Mouse (Mus musculus) heart, embryonic 13.5 days (tissue): ENCODE data around the gene Aass. TPM values are rescaled to one million over a fixed set of nuclear protein-coding genes. Genes with fewer than 3 reads are reported as not detected.
"Not testable (repeated sequence)": the region's sequence is repeated elsewhere in the genome, so short reads cannot be mapped to it uniquely, and the experiment has no call there.

Experiments
- ATAC-seq: fragments of 200-750 bp; cut with Nextera tagmentation; 2 replicates; pipeline ENCODE4 v1.8.0; 2017; ENCODE audit warnings: moderate TSS enrichment; ENCODE audit not compliant: insufficient number of reproducible peaks, low FRiP score, low TSS enrichment; ENCODE audit errors: extremely low read depth
- H3K27ac ChIP-seq: fragments of 300-500 bp; sonication (generic); replicated peaks from 2 replicates; pipeline ENCODE4 v1.5.1; 2015; ENCODE audit warnings: moderate library complexity, mild to moderate bottlenecking, inconsistent platforms
- H3K27me3 ChIP-seq: fragments of 300-500 bp; sonication (generic); replicated peaks from 2 replicates; pipeline ENCODE4 v1.6.1; 2015; ENCODE audit warnings: mild to moderate bottlenecking, inconsistent platforms
- H3K36me3 ChIP-seq: fragments of 300-500 bp; sonication (generic); 2 replicates; pipeline ENCODE4 v1.6.1; 2015; ENCODE audit warnings: mild to moderate bottlenecking, inconsistent platforms
- H3K4me1 ChIP-seq: fragments of 300-500 bp; sonication (generic); 2 replicates; pipeline ENCODE4 v1.6.1; 2015; ENCODE audit warnings: inconsistent platforms
- H3K4me2 ChIP-seq: fragments of 300-500 bp; sonication (generic); 2 replicates; pipeline ENCODE4 v1.6.1; 2015; ENCODE audit warnings: inconsistent platforms, mild to moderate bottlenecking, moderate library complexity
- H3K4me3 ChIP-seq: fragments of 300-500 bp; sonication (generic); 2 replicates; pipeline ENCODE4 v1.5.1; 2015; ENCODE audit warnings: moderate library complexity, mild to moderate bottlenecking, inconsistent platforms
- H3K9ac ChIP-seq: fragments of 300-500 bp; sonication (generic); 2 replicates; pipeline ENCODE4 v1.6.1; 2015; ENCODE audit warnings: inconsistent platforms, mild to moderate bottlenecking, moderate library complexity
- H3K9me3 ChIP-seq: fragments of 300-500 bp; sonication (generic); 2 replicates; pipeline ENCODE4 v1.6.1; 2016; ENCODE audit warnings: inconsistent platforms
- WGBS: fragments of 180-500 bp; shearing (Covaris S2); methylation state at CpG from one replicate; pipeline ENCODE4 v1.1.7; 2015; ENCODE audit warnings: mixed read lengths; 5-methylcytosine and 5-hydroxymethylcytosine counted together
- polyA plus RNA-seq: library from polyadenylated mRNA; unstranded; fragments of >200 nt; fragmentation: Nextera tagmentation; extraction: Ambion mirVana; gene quantifications from 2 replicates; pipeline ENCODE4 v1.2.1, GENCODE M21; 2015

Gene Aass
- polyA plus RNA-seq, 1 experiment from 2014 or later, result 0.66 TPM

DNA sequence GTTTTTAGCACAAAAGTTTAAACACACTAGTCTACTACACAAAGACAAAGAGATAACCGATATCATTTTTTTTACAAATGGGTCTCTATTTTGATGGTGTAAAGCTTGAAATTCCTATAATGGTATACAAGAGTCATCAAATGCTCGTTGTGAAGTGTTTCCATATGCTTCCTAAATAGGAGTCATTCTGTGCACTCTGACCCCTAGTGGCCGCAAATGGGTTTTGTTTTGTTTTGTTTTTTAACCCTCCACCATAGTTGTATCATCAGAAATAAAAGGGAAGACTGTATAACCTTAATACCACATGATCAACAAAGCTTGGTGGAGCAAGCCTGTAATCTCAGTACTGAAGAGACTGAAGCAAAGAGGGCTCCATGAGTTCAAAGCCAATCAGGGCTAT lies 9.9 kb downstream of the Aass start:
- no peak for ATAC-seq
- H3K27ac ChIP-seq, result no peak overlapping the region
- WGBS, result 31% methylated on average over 3 of the region's 3 CpGs
- H3K4me3 ChIP-seq, result no peak overlapping the region
- no peaks in the 10 kb centered on the region for H3K27me3 ChIP-seq
- no peaks in the 10 kb centered on the region for H3K9me3 ChIP-seq
- H3K36me3 ChIP-seq, result no peaks in the 10 kb centered on the region
- H3K9ac ChIP-seq, result no peak overlapping the region
- H3K4me2 ChIP-seq, result no peak overlapping the region
- H3K4me1 ChIP-seq, result no peaks in the 10 kb centered on the region

DNA sequence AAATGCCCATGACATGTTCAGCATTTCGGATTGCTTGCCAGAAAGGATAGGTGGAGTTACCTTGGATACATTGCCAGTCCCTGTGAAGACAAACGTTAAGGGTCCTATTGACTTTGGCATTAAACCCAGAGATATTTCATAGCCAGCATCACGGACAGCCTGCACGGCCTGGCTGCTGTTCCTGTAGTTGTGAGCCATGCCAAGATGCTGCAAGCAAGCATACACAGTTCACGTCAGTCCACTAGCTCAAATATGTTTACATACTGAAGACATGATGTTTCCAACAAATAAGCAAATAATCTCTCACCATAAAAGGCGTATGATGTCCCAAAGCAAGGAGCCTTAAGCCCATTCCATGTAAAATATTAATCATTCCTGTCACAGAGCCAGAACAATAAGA lies 18.0 kb downstream of the Aass start:
- no peaks in the 10 kb centered on the region for H3K27me3 ChIP-seq
- WGBS, result 67% methylated on average over 6 of the region's 6 CpGs
- no peaks in the 10 kb centered on the region for H3K9me3 ChIP-seq
- H3K36me3 ChIP-seq, result no peaks in the 10 kb centered on the region
- no peak for ATAC-seq
- no peak overlapping the region for H3K4me2 ChIP-seq
- H3K27ac ChIP-seq, result no peak overlapping the region
- no peak overlapping the region for H3K4me3 ChIP-seq
- H3K9ac ChIP-seq, result no peak overlapping the region
- no peaks in the 10 kb centered on the region for H3K4me1 ChIP-seq

DNA sequence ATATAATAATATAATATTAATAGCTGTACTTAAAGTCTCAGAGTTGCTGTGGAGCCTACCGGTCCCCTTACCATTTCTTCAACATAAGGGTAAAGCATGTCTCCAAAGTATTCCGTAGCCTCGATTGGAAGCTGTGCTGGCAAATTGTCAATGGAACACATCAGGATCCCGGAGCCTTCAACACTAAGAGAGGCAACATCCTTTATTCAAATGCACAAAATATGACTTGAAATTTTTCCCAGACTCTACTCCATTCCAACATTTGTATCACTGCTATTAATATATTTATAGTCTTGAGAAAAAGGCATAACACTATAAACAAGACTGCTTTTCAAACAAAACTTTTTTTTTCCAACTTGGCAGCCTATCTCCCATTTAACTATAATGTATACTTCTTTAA lies 25.7 kb downstream of the Aass start:
- 69% methylated on average over 4 of the region's 4 CpGs for WGBS
- no peaks in the 10 kb centered on the region for H3K27me3 ChIP-seq
- no peaks in the 10 kb centered on the region for H3K9me3 ChIP-seq
- no peaks in the 10 kb centered on the region for H3K36me3 ChIP-seq
- H3K27ac ChIP-seq, result no peak overlapping the region
- H3K4me2 ChIP-seq, result no peak overlapping the region
- no peak overlapping the region for H3K4me3 ChIP-seq
- no peak overlapping the region for H3K9ac ChIP-seq
- H3K4me1 ChIP-seq, result peaks cover 5% of the 10 kb centered on the region; the same call in 1 of the 2 replicates
- ATAC-seq, result no peak

DNA sequence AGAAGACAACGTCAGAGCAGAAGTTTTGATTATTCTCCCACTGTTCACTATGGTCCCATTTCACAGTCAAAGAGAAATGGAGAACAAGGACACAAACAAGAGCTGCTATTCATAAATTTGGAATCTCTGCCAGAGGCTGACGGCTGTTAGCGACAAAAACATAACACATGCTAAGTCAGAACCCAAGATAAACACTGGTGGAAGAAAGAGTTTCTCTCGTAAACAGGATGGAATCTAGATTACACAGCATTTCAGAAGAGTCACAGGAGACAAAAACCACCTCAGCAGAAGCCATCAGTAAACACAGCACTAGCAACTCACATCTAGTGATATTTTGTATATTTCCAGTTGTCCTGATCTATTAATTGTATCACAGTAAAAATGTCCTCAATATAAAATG lies 26.4 kb downstream of the Aass start:
- Histone ChIP-seq H3K9me3 (no peaks in the 10 kb centered on the region), H3K36me3 (no peaks in the 10 kb centered on the region), H3K4me1 (peaks cover 5% of the 10 kb centered on the region; the same call in 1 of the 2 replicates), H3K27ac (no peak overlapping the region), H3K4me2 (no peak overlapping the region), H3K4me3 (no peak overlapping the region), H3K27me3 (no peaks in the 10 kb centered on the region), H3K9ac (no peak overlapping the region)
- WGBS, result 47% methylated on average over 4 of the region's 4 CpGs
- ATAC-seq, result no peak

DNA sequence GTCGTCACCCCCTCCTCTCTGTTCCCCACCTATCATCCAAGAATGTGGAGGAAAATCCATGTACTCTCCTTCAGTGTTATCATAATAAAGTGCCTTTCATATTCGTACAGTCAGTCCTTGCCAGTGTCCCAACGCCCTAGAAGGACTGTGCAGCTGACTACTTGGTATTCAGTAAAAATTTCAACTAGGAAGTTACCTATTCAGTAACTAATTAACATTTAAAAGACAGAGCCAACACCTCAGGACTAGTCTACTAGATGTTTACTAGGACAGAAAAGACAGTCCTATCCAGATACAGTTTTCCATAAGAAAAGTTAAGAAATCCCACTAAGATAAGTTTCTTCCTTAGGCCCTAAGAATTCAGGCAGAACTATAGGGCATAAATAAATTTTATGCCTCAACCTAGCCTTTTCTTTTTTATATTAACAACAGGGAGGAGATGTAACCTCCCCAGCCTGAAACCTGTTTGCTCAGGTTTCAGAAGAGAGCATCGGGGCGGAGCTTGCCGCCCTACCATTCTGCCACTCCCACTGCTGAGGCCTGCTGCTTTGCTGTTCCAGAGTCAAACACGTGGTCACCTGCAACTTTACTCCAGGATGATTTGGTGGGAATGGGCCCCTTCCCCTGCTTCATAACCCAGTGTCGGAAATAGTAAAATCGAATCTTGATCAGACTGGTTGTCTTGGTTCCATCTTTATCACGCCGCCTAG lies 42.3 kb downstream of the Aass start:
- 86% methylated on average over 11 of the region's 11 CpGs for WGBS
- not testable (repeated sequence) for H3K4me2 ChIP-seq, H3K4me3 ChIP-seq, H3K9me3 ChIP-seq, H3K9ac ChIP-seq, ATAC-seq, H3K36me3 ChIP-seq, H3K27ac ChIP-seq, H3K27me3 ChIP-seq, H3K4me1 ChIP-seq

DNA sequence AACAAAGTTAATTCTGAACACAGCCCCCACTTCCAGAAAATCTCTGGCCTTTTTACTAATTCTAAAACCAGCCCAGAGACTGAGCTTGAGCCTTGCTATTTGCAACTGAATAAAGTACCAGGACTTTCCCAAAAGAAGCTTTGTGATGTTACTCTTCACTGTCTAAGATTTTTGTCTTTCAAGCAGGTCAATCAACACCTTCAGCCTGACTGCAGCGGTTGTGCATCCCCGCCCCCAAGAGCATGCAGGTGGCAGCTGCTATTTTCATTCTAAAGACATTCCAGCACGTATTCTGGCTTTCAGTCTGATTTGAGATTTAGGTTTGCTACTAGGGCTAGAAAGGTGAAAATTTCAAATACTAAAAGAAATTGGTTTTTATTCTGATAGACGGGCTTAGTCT lies 43.5 kb downstream of the Aass start:
- WGBS, result 48% methylated on average over 4 of the region's 4 CpGs
- not testable (repeated sequence) for H3K27me3 ChIP-seq, H3K36me3 ChIP-seq, H3K4me2 ChIP-seq, H3K4me1 ChIP-seq, H3K27ac ChIP-seq, H3K9me3 ChIP-seq, H3K4me3 ChIP-seq, ATAC-seq, H3K9ac ChIP-seq

DNA sequence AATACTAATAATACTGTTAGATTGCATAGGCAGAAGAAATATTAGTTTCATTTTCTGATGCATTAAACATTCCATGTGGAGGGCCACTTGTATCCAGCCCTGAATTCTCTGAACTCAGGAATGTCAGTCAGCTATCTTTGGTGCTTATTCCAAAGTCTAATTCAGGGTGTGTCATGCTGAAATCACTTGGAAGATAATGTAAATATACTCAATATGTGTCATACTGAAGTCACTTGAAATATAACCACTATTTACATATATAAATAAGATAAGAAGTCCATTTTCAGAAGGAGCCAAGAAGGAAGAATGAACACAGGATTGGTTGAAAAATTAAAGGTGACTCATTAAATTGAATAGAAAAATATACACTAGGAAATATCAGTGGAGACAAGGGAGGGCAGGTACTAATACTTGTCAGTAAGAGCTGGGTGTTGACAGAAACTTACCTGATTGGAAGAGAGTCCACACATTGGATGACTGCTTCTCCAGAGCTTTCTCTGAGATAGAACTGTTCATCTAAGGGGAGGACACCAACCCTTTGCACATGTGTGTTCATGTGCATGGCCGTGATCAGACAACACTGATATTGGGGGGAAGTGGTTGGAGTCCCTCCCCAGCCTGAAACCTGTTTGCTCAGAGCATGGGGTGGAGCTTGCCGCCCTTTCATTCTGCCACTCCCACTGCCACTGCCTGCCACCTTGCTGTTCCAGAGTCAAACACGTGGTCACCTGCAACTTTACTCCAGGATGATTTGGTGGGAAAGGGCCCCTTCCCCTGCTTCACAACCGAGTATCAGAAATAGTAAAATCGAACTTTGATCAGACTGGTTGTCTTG lies 48.0 kb downstream of the Aass start:
- Histone ChIP-seq H3K4me1 (peaks cover 7% of the 10 kb centered on the region), H3K27ac (no peak overlapping the region), H3K27me3 (no peaks in the 10 kb centered on the region), H3K4me3 (no peak overlapping the region), H3K9ac (no peak overlapping the region), H3K4me2 (no peak overlapping the region), H3K36me3 (no peaks in the 10 kb centered on the region), H3K9me3 (no peaks in the 10 kb centered on the region)
- ATAC-seq, result no peak
- WGBS, result 80% methylated on average over 5 of the region's 5 CpGs

DNA sequence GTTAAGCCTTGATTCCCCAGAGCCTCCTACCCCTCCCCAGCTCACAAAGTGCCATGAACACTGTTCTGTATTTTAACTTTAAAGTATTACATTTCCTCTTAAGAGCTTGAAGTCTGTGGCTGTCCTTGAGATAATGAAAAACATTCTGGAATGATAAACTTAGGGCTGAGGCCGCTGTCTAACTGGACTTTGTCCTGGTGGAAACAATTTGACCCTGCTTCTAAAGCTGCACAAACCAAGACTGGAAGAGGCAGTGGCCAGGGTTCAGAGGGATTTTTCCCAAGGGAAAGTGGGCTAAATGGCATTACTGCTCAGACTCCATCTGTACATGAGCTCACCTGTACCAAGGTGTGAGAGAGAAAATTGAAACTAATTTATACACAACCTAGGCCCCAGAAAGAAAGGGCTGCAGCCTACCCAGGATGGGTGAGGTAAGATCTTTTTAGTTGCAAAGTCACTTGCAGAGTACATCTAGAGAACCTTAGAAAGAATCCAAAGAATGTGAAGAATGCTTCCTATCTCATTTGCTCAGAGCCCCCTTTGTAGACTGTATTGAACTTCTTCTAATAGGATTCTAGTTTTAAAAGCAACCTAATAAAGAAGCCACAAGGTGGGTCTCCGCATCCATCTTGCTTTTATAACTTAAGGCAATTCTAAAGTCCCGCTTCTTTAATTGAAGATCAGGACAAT lies 52.6 kb downstream of the Aass start:
- Histone ChIP-seq H3K9ac (no peak overlapping the region), H3K36me3 (no peaks in the 10 kb centered on the region), H3K27me3 (no peaks in the 10 kb centered on the region), H3K27ac (peak overlapping the region; percentile 30), H3K9me3 (no peaks in the 10 kb centered on the region), H3K4me2 (no peak overlapping the region), H3K4me3 (no peak overlapping the region), H3K4me1 (peaks cover 11% of the 10 kb centered on the region)
- no peak for ATAC-seq
- 44% methylated on average over 3 of the region's 3 CpGs for WGBS

DNA sequence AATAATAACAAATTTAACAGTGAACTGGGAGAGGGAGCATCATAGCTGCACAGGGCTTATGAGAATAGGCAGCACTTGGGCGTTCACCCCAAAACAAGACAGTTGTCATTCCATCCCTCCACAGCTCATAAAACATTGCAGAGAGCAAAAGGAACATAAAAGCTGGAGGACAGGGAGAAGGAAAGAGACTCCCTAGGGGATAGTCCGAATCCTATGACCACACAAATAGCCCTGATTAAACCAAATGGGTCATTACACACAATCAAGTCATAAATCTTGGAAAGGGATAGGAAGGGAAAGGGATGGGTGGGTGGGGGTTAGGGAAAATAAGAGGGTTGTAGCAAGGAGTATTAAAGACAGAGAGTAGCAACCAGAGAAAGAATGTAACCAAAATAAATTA lies 54.5 kb downstream of the Aass start:
- Histone ChIP-seq H3K9me3 (no peaks in the 10 kb centered on the region), H3K4me1 (peaks cover 11% of the 10 kb centered on the region), H3K36me3 (no peaks in the 10 kb centered on the region), H3K27me3 (no peaks in the 10 kb centered on the region), H3K27ac (no peak overlapping the region), H3K4me2 (no peak overlapping the region), H3K4me3 (no peak overlapping the region), H3K9ac (no peak overlapping the region)
- ATAC-seq, result no peak
- WGBS, result 66% methylated on average over 2 of the region's 2 CpGs

DNA sequence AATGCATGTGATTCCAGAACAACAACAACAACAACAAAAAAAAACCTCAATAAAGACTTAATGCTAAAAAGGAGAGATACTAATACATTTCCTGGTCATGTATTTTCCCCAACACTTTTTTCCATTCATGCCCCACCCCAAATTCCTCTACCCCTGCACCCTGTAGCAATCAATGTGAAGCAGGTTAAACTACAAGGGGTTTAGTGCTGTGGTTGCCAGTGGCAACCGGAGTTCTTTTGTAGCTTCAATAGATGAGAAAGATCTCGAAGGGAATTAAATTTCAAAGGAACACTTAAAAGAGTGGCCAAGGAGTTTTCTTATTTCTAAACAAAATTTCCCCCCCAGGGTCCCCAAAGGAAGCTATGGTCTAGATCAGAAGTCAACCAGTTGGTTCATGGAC lies 56.7 kb downstream of the Aass start:
- no peak for ATAC-seq
- 74% methylated on average over 2 of the region's 2 CpGs for WGBS
- Histone ChIP-seq H3K4me3 (no peak overlapping the region), H3K36me3 (no peaks in the 10 kb centered on the region), H3K27me3 (no peaks in the 10 kb centered on the region), H3K4me2 (no peak overlapping the region), H3K27ac (no peak overlapping the region), H3K9ac (no peak overlapping the region), H3K4me1 (peaks cover 11% of the 10 kb centered on the region), H3K9me3 (no peaks in the 10 kb centered on the region)

DNA sequence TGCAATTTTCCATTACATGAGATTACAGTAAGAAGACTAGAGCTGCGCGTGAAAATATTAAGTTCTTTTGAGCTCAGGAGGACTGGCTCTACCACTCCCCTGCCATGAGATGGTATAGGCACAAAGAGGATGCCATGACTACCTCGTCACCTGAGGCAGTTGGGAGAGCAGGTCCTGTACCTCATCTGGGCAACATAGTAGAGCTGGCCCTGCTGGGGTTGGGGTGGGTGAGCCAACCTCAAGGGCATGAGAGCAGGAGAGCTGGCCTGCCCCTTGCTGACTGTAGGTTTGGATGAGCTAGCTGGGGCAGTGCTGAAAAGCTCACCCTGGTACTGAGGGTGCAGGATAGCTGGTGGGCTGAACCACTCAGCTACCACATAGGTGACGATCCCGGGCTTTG lies 77.1 kb downstream of the Aass start:
- 77% methylated on average over 5 of the region's 5 CpGs for WGBS
- H3K4me3 ChIP-seq, result no peak overlapping the region
- no peak overlapping the region for H3K9ac ChIP-seq
- 0 out of 2 replicates have a peak, but pooled peaks cover 9% of the 10 kb centered on the region for H3K9me3 ChIP-seq
- H3K4me1 ChIP-seq, result no peaks in the 10 kb centered on the region
- no peak overlapping the region for H3K27ac ChIP-seq
- no peaks in the 10 kb centered on the region for H3K27me3 ChIP-seq
- no peak overlapping the region for H3K4me2 ChIP-seq
- no peaks in the 10 kb centered on the region for H3K36me3 ChIP-seq
- ATAC-seq, result no peak
